14 mouse cellular contexts compared by ENCODE assay signal in genomic region chr3:105001374-105001773, GRCm38 (mm10). TPM values are rescaled to one million over a fixed set of nuclear protein-coding genes. Genes with fewer than 3 reads are reported as not detected.
DNase-seq lines count a peak whose midpoint lies in the region; ATAC-seq and TF ChIP-seq lines count a peak whose summit lies in the region.
"Had no signal": no experiment of that assay in that cellular context is flagged by ENCODE, and none has a peak within 500 bp of the region (broad histone marks: within the 10 kb centered on the region; RNA-seq: fewer than 3 reads in every experiment).

No protein-coding gene starts in this region.

- peak overlapping the region; percentile 66 for H3K27ac ChIP-seq in heart, embryonic 13.5 days (replicated peaks)
- peak overlapping the region; percentile 90 for H3K27ac ChIP-seq in bone marrow macrophage, adult 2 months (ENCODE audit: insufficient read depth, low read depth, low read length)
- no peak overlapping the region for H3K27ac ChIP-seq in kidney, adult 2 months (ENCODE audit: insufficient read depth, low read depth, low read length)
- H3K27ac ChIP-seq: embryonic facial prominence, embryonic 12.5 days; hindbrain, embryonic 15.5 days; midbrain, embryonic 13.5 days had no signal

- H3K4me3 ChIP-seq in heart, embryonic 13.5 days = no peak overlapping the region
- no peak overlapping the region for H3K4me3 ChIP-seq in bone marrow macrophage, adult 2 months (ENCODE audit: insufficient read depth, low read length)
- H3K4me3 ChIP-seq in kidney, adult 2 months (ENCODE audit: insufficient read depth, low read depth, low read length) = no peak overlapping the region
- H3K4me3 ChIP-seq: embryonic facial prominence, embryonic 12.5 days; hindbrain, embryonic 15.5 days; midbrain, embryonic 13.5 days had no signal

- peaks cover 46% of the 10 kb centered on the region for H3K36me3 ChIP-seq in heart, embryonic 13.5 days
- H3K36me3 ChIP-seq in kidney, adult 2 months (ENCODE audit: control insufficient read depth, insufficient read depth, low read length) = no peaks in the 10 kb centered on the region

- DNase-seq in heart, postnatal 4 days = no peak
- DNase-seq in 416B (ENCODE audit: low read depth) = peak; percentile 69
- no peak for DNase-seq in kidney, adult 2 months
- DNase-seq: cerebellum, postnatal 14 days; kidney, adult 11 months; kidney, postnatal 14 days; liver, postnatal 0 days had no signal

- H3K4me1 ChIP-seq in heart, embryonic 13.5 days = peaks cover 61% of the 10 kb centered on the region
- peaks cover 32% of the 10 kb centered on the region for H3K4me1 ChIP-seq in bone marrow macrophage, adult 2 months (ENCODE audit: control insufficient read depth, insufficient read depth, low read length)
- no peaks in the 10 kb centered on the region for H3K4me1 ChIP-seq in kidney, adult 2 months (ENCODE audit: control insufficient read depth, insufficient read depth, low read length)

- 9% methylated on average over 6 of the region's 6 CpGs for WGBS in heart, embryonic 13.5 days
- WGBS in kidney, adult 2 months = 74% methylated on average over 6 of the region's 6 CpGs

- H3K9me3 ChIP-seq in heart, embryonic 13.5 days = no peaks in the 10 kb centered on the region
- H3K9me3 ChIP-seq: embryonic facial prominence, embryonic 12.5 days; hindbrain, embryonic 15.5 days; midbrain, embryonic 13.5 days had no signal

- TF ChIP-seq CTCF in bone marrow macrophage, adult 2 months (IDR thresholded peaks at IDR 0.05; ENCODE audit: low read depth, low read length) = no peak
- no peak for TF ChIP-seq CTCF in kidney, adult 2 months (conservative IDR thresholded peaks at IDR 0.05; ENCODE audit: insufficient read depth, insufficient read length, low read depth, low read length)

- no peaks in the 10 kb centered on the region for H3K27me3 ChIP-seq in heart, embryonic 13.5 days (replicated peaks)
- H3K27me3 ChIP-seq in kidney, adult 2 months (replicated peaks; ENCODE audit: control insufficient read depth, insufficient read depth, low read length) = no peaks in the 10 kb centered on the region
- H3K27me3 ChIP-seq: embryonic facial prominence, embryonic 12.5 days; hindbrain, embryonic 15.5 days had no signal

- H3K4me2 ChIP-seq in heart, embryonic 13.5 days = peak overlapping the region; percentile 8; the same call in 1 of the 2 replicates
- H3K4me2 ChIP-seq: embryonic facial prominence, embryonic 12.5 days; hindbrain, embryonic 15.5 days; midbrain, embryonic 13.5 days had no signal

- no peak for ATAC-seq in heart, embryonic 13.5 days (ENCODE audit: extremely low read depth, insufficient number of reproducible peaks, low FRiP score, low TSS enrichment)
- ATAC-seq in megakaryocyte, adult 5-6 weeks (ENCODE audit: poor library complexity, severe bottlenecking) = peak; percentile 71
- no peak for ATAC-seq in cerebellum, adult (ENCODE audit: insufficient number of reproducible peaks, low FRiP score, low TSS enrichment)
- ATAC-seq: liver, postnatal 0 days; midbrain, embryonic 13.5 days had no signal

- H3K9ac ChIP-seq in heart, embryonic 13.5 days = peak overlapping the region; percentile 9; the same call in 1 of the 2 replicates
- H3K9ac ChIP-seq: embryonic facial prominence, embryonic 12.5 days; hindbrain, embryonic 15.5 days; liver, postnatal 0 days; midbrain, embryonic 13.5 days had no signal

- TF ChIP-seq POLR2A in bone marrow macrophage, adult 2 months (IDR thresholded peaks at IDR 0.05; ENCODE audit: borderline replicate concordance, low read depth, low read length) = no peak
- no peak for TF ChIP-seq POLR2A in kidney, adult 2 months (IDR thresholded peaks at IDR 0.05; ENCODE audit: low read depth, low read length)

RNA-seq across cellular contexts. Expression of gene Wnt2b, which starts 39.7 kb away (rescaled TPM):
- polyA plus RNA-seq in heart, embryonic 13.5 days (2015; fragmentation: Nextera tagmentation; extraction: Ambion mirVana) = 1.1 and 1.8 TPM in 2 replicates
- total RNA-seq in heart, postnatal 4 days (2021) = 1 to 10 TPM; 1.0 to 1.7 TPM
- polyA plus RNA-seq in bone marrow macrophage, adult 2 months (2012; ENCODE audit: insufficient read depth, insufficient read length, missing spikeins) = not detected in 2 replicates
- not detected in 2 replicates for total RNA-seq in megakaryocyte, adult 5-6 weeks (2015)
- total RNA-seq in megakaryocyte, adult 5-6 weeks (2017) = not detected in 2 replicates
- 0.97 and 1.2 TPM in 2 replicates for polyA plus RNA-seq in kidney, adult 2 months (2012; rRNA removed)

RNA-seq across cellular contexts. Expression of gene Cttnbp2nl, which starts 51.6 kb away (rescaled TPM):
- polyA plus RNA-seq in heart, embryonic 13.5 days (2015; fragmentation: Nextera tagmentation; extraction: Ambion mirVana) = 24.1 and 26.8 TPM in 2 replicates
- total RNA-seq in heart, postnatal 4 days (2021) = 10 to 100 TPM; 35.3 to 36.3 TPM
- 94.8 and 127 TPM in 2 replicates for polyA plus RNA-seq in bone marrow macrophage, adult 2 months (2012; ENCODE audit: insufficient read depth, insufficient read length, missing spikeins)
- 0.58 and 1.5 TPM in 2 replicates for total RNA-seq in megakaryocyte, adult 5-6 weeks (2015)
- 0.77 and 1.4 TPM in 2 replicates for total RNA-seq in megakaryocyte, adult 5-6 weeks (2017)
- polyA plus RNA-seq in kidney, adult 2 months (2012; rRNA removed) = 3.6 and 4.2 TPM in 2 replicates
